Mouse (Mus musculus): ENCODE data around the gene Snx22.

GRCm38 (mm10) chr9:66020601-66021000, 48.9 kb downstream of the Snx22 start:
- no peak for TF ChIP-seq CTCF (IDR thresholded peaks at IDR 0.05; ENCODE audit: borderline replicate concordance, extremely low read depth, insufficient read depth, insufficient read length)
- no peak for TF ChIP-seq POLR2A (IDR thresholded peaks at IDR 0.05; ENCODE audit: borderline replicate concordance, extremely low read depth, insufficient read depth, insufficient read length, poor library complexity, severe bottlenecking)
